Mouse (Mus musculus) testis, adult 10 weeks (tissue): ENCODE results near the gene Psmd7. TPM values are rescaled to one million over a fixed set of nuclear protein-coding genes. Genes with fewer than 3 reads are reported as not detected.

Experiments used
- polyA plus RNA-seq: library from polyadenylated mRNA; stranded (reverse); fragments of 350-450 nt; fragmentation: Illumina TruSeq; extraction: RNeasy Lipid Tissue Mini Kit (QIAGEN cat#74804); gene quantifications from one replicate; pipeline ENCODE4 v1.2.3, GENCODE M21; 2014; ENCODE audit warnings: low read depth, low replicate concordance

The Psmd7 gene
- 69.2 TPM for polyA plus RNA-seq

GRCm38 (mm10) chr8:107587995-107588780 lies at the start of gene Psmd7:
Gene Psmd7, minus strand, starts transcription at chr8:107588464.

Other genes starting within 250 kb of the Psmd7 start
- gene Nqo1, start 185.3 kb downstream of the Psmd7 start, polyA plus RNA-seq, result 4.1 TPM
- 5.6 TPM for gene Nob1, start 163.4 kb downstream of the Psmd7 start, polyA plus RNA-seq
- gene Wwp2, start 152.1 kb downstream of the Psmd7 start, polyA plus RNA-seq, result 45.7 TPM